Comparison of ENCODE assay signal across 8 mouse cellular contexts in the genomic region with DNA sequence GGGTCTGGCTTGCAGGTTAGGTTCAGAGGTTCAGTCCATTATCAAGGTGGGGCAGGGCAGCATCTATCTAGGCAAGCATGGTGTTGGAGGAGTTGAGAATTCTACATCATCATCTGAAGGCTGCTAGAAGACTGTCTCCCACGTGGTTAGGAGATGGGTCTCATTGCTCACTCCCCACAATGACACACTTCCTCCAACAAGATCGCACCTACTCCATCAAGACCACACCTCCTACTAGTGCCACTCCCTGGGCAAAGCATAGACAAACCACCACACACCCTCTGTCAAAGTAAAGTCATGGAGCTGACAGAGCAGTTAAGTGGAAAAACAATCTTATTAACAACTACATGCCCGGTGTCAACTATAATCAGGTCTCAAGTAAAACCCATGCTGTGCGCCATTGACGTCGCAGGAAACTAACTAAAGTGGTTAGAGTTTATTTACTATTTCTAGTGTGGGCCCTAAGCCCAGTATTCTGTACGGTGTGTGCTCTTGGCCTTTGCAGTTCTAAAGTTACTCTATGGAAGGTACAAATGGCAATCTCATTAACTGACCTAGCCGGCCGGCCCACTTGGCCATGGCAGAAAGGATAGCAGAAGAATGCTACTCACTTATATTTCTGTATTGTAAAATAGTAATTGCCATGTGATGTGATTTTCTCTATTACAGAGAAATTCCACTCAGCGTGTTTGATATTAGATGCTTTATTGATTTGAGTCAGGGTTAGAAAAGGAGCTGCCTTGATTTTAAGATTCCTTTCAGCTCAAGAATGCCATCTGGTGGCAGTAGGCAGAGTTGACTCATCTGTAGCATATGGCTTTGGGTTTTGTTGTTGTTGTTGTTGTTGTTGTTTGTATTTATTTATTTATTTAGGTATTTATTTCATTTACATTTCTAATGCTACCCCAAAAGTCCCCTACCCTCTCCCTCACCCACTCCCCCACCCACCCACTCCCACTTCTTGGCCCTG. TPM values are rescaled to one million over a fixed set of nuclear protein-coding genes. Genes with fewer than 3 reads are reported as not detected.
DNase-seq lines count a peak whose midpoint lies in the region; ATAC-seq and TF ChIP-seq lines count a peak whose summit lies in the region.
"Had no signal": no experiment of that assay in that cellular context is flagged by ENCODE, and none has a peak within 500 bp of the region (broad histone marks: within the 10 kb centered on the region; RNA-seq: fewer than 3 reads in every experiment).

No protein-coding gene starts in this region.

- WGBS in embryonic facial prominence, embryonic 15.5 days = 82% methylated on average over 10 of the region's 10 CpGs
- 92% methylated on average over 10 of the region's 10 CpGs for WGBS in neural tube, embryonic 15.5 days

- peaks cover 6% of the 10 kb centered on the region for H3K36me3 ChIP-seq in ES-E14 (ENCODE audit: control insufficient read depth, insufficient read depth, low read length, poor library complexity, severe bottlenecking)
- peaks cover 16% of the 10 kb centered on the region for H3K36me3 ChIP-seq in embryonic facial prominence, embryonic 15.5 days
- H3K36me3 ChIP-seq in neural tube, embryonic 15.5 days = peaks cover 19% of the 10 kb centered on the region

- no peak overlapping the region for H3K4me3 ChIP-seq in ES-E14 (ENCODE audit: insufficient read depth in 1 of 2, low read depth in 1 of 2, low read length in 2 of 2, poor library complexity in 1 of 2, severe bottlenecking in 1 of 2)
- H3K4me3 ChIP-seq in embryonic facial prominence, embryonic 15.5 days (replicated peaks) = no peak overlapping the region
- H3K4me3 ChIP-seq in neural tube, embryonic 15.5 days (replicated peaks) = no peak overlapping the region
- H3K4me3 ChIP-seq: liver, embryonic 15.5 days had no signal

- H3K27ac ChIP-seq in ES-E14 (ENCODE audit: insufficient read depth, low read depth, low read length, poor library complexity, severe bottlenecking) = no peak overlapping the region
- H3K27ac ChIP-seq in embryonic facial prominence, embryonic 15.5 days (replicated peaks) = no peak overlapping the region
- H3K27ac ChIP-seq in neural tube, embryonic 15.5 days (replicated peaks) = no peak overlapping the region
- H3K27ac ChIP-seq: liver, embryonic 15.5 days had no signal

- DNase-seq in left cerebral cortex, adult 18-20 months (ENCODE audit: low spot score in 2 of 2) = peak; percentile 17 to 18
- DNase-seq in left cerebral cortex, adult 11 months (ENCODE audit: low spot score) = no peak
- DNase-seq in ES-E14 (ENCODE audit: low read depth, low spot score) (no peak), adipocyte (ENCODE audit: low spot score) (peak; percentile 64)
- peak; percentile 32 for DNase-seq in lung, postnatal 14 days

- in situ Hi-C loops in ES-E14 (cut with MboI; ENCODE audit: low sequenced_read_pairs in 2 of 2, unreplicated experiment in 2 of 2) = no loop called here

- no peak overlapping the region for H3K9ac ChIP-seq in ES-E14 (ENCODE audit: insufficient read depth, low read depth, low read length, poor library complexity, severe bottlenecking)
- no peak overlapping the region for H3K9ac ChIP-seq in embryonic facial prominence, embryonic 15.5 days
- H3K9ac ChIP-seq in neural tube, embryonic 15.5 days (replicated peaks) = no peak overlapping the region
- H3K9ac ChIP-seq: liver, embryonic 15.5 days had no signal

- H3K4me1 ChIP-seq in ES-E14 (ENCODE audit: control insufficient read depth in 2 of 2, insufficient read depth in 2 of 2, low read length in 2 of 2, poor library complexity in 1 of 2) = peaks cover 3 to 5% of the 10 kb centered on the region in 2 experiments; a peak in 2 of 4 replicates
- H3K4me1 ChIP-seq in embryonic facial prominence, embryonic 15.5 days = no peaks in the 10 kb centered on the region
- H3K4me1 ChIP-seq in neural tube, embryonic 15.5 days = no peaks in the 10 kb centered on the region

- peak; percentile 15; the same call in 1 of the 2 replicates for ATAC-seq in embryonic facial prominence, embryonic 15.5 days (ENCODE audit: insufficient number of reproducible peaks, low FRiP score, low TSS enrichment, low read depth)
- ATAC-seq in neural tube, embryonic 15.5 days (ENCODE audit: low FRiP score) = no peak

- no peak overlapping the region for H3K4me2 ChIP-seq in embryonic facial prominence, embryonic 15.5 days (replicated peaks)
- H3K4me2 ChIP-seq in neural tube, embryonic 15.5 days = no peak overlapping the region
- H3K4me2 ChIP-seq: liver, embryonic 15.5 days had no signal

- no peaks in the 10 kb centered on the region for H3K9me3 ChIP-seq in ES-E14 (ENCODE audit: control insufficient read depth, insufficient read depth, low read depth, low read length)
- no peaks in the 10 kb centered on the region for H3K9me3 ChIP-seq in embryonic facial prominence, embryonic 15.5 days (replicated peaks)
- no peaks in the 10 kb centered on the region for H3K9me3 ChIP-seq in neural tube, embryonic 15.5 days (replicated peaks)
- H3K9me3 ChIP-seq: liver, embryonic 15.5 days had no signal

- H3K27me3 ChIP-seq in embryonic facial prominence, embryonic 15.5 days = no peaks in the 10 kb centered on the region
- H3K27me3 ChIP-seq in neural tube, embryonic 15.5 days (replicated peaks) = no peaks in the 10 kb centered on the region
- H3K27me3 ChIP-seq: liver, embryonic 15.5 days had no signal

TF ChIP-seq in ES-E14, 5 proteins besides CTCF, POLR2A, EP300 and RAD21:
- TF ChIP-seq MAFK (IDR thresholded peaks at IDR 0.05; ENCODE audit: insufficient read depth, low read depth, low read length) = no peak
- TF ChIP-seq ZC3H11A (IDR thresholded peaks at IDR 0.05; ENCODE audit: borderline replicate concordance, low read depth, low read length) = peak; percentile 73; the same call in 1 of the 2 replicates

RNA-seq across cellular contexts. Expression of a gene that starts 15.3 kb away (rescaled TPM):
- 10 to 100 TPM; 18.6 to 22.0 TPM for total RNA-seq in left cerebral cortex, adult 18-20 months (2021)
- total RNA-seq in ES-E14 (2012; rRNA removed) = 15.3 and 24.0 TPM in 2 replicates
- 29.5 and 31.1 TPM in 2 replicates for polyA plus RNA-seq in embryonic facial prominence, embryonic 15.5 days (2015; fragmentation: Nextera tagmentation; extraction: Ambion mirVana)
- polyA plus RNA-seq in neural tube, embryonic 15.5 days (2015; fragmentation: Nextera tagmentation; extraction: Ambion mirVana) = 12.1 and 15.1 TPM in 2 replicates

RNA-seq across cellular contexts. Expression of a gene that starts 29.2 kb away (rescaled TPM):
- total RNA-seq in left cerebral cortex, adult 18-20 months (2021) = 10 to 100 TPM; 41.6 to 41.8 TPM
- total RNA-seq in ES-E14 (2012; rRNA removed) = 0.16 and 0.40 TPM in 2 replicates
- 0.32 and 0.60 TPM in 2 replicates for polyA plus RNA-seq in embryonic facial prominence, embryonic 15.5 days (2015; fragmentation: Nextera tagmentation; extraction: Ambion mirVana)
- polyA plus RNA-seq in neural tube, embryonic 15.5 days (2015; fragmentation: Nextera tagmentation; extraction: Ambion mirVana) = 13.3 and 15.4 TPM in 2 replicates

RNA-seq across cellular contexts. Expression of a gene that starts 32.4 kb away (rescaled TPM):
- 1 to 10 TPM; 3.8 to 4.0 TPM for total RNA-seq in left cerebral cortex, adult 18-20 months (2021)
- total RNA-seq in ES-E14 (2012; rRNA removed) = 0.22 and 0.37 TPM in 2 replicates
- 3.0 and 5.3 TPM in 2 replicates for polyA plus RNA-seq in embryonic facial prominence, embryonic 15.5 days (2015; fragmentation: Nextera tagmentation; extraction: Ambion mirVana)
- 3.0 TPM in 2 replicates for polyA plus RNA-seq in neural tube, embryonic 15.5 days (2015; fragmentation: Nextera tagmentation; extraction: Ambion mirVana)

Comparison
In these comparisons a context has a peak if more than half of its experiments do, and no peak if none do; other contexts are left out.
1. DNase-seq: peak in left cerebral cortex, adult 18-20 months (2 of 2), adipocyte (single experiment) and lung, postnatal 14 days (single experiment); none in left cerebral cortex, adult 11 months (single experiment) and ES-E14 (single experiment).
2. RNA of a gene that starts 29.2 kb away (total RNA-seq): 41.6 to 41.8 TPM in left cerebral cortex, adult 18-20 months; 0.16 to 0.40 TPM in ES-E14; every median in the first group is over 10 times any median in the second.